Mouse (Mus musculus): ENCODE measurements at regions not wholly inside any gene's neighbourhood (a gene's known extent, or its start where the extent isn't known, plus 50 kb on each side); places are given as distances from the start of the nearest gene placed in this dataset.
A peak's percentile ranks its signal among the peaks of the same experiment; 100 is the strongest.

GRCm38 (mm10) chr2:159354247-159354646 is 559.6 kb downstream of the Dhx35 start:
- DNase-seq (ENCODE audit: low spot score in 2 of 2) = no peak

- DNase-seq (ENCODE audit: low spot score in 2 of 2) = no peak
Observed at GRCm38 (mm10) chr2:159356503-159356902, 561.9 kb downstream of the Dhx35 start.

GRCm38 (mm10) chr2:159361371-159361770 is 566.8 kb downstream of the Dhx35 start:
- DNase-seq (ENCODE audit: low spot score in 2 of 2) = no peak

- peak in 1 of 2 experiments; percentile 6 for DNase-seq (ENCODE audit: low spot score in 2 of 2)
Observed at GRCm38 (mm10) chr2:159392865-159393264, 598.3 kb downstream of the Dhx35 start.

- no peak for DNase-seq (ENCODE audit: low spot score in 2 of 2)
Observed at GRCm38 (mm10) chr2:159401421-159402100, 607.0 kb downstream of the Dhx35 start.

GRCm38 (mm10) chr2:159404940-159405339 is 610.3 kb downstream of the Dhx35 start:
- DNase-seq (ENCODE audit: low spot score in 2 of 2) = no peak

- DNase-seq (ENCODE audit: low spot score in 2 of 2) = no peak
Observed at GRCm38 (mm10) chr2:159414599-159414998, 620.0 kb downstream of the Dhx35 start.

- DNase-seq (ENCODE audit: low spot score in 2 of 2) = no peak
Observed at GRCm38 (mm10) chr2:159418371-159418940, 623.8 kb downstream of the Dhx35 start.

- peak in 1 of 2 experiments; percentile 17 for DNase-seq (ENCODE audit: low spot score in 2 of 2)
Observed at GRCm38 (mm10) chr2:159422281-159422937, 627.8 kb downstream of the Dhx35 start.

- DNase-seq (ENCODE audit: low spot score in 2 of 2) = peak; percentile 29 to 55
Observed at GRCm38 (mm10) chr2:159428201-159428600, 633.6 kb downstream of the Dhx35 start.

- DNase-seq (ENCODE audit: low spot score in 2 of 2) = no peak
Observed at GRCm38 (mm10) chr2:159430577-159431329, 636.1 kb downstream of the Dhx35 start.

GRCm38 (mm10) chr2:159438961-159439360 is 644.4 kb downstream of the Dhx35 start:
- no peak for DNase-seq (ENCODE audit: low spot score in 2 of 2)

- no peak for DNase-seq (ENCODE audit: low spot score in 2 of 2)
Observed at GRCm38 (mm10) chr2:159443581-159443980, 649.0 kb downstream of the Dhx35 start.

GRCm38 (mm10) chr2:159446434-159446833 is 651.8 kb downstream of the Dhx35 start:
- DNase-seq (ENCODE audit: low spot score in 2 of 2) = no peak

GRCm38 (mm10) chr2:159446886-159447285 is 652.3 kb downstream of the Dhx35 start:
- no peak for DNase-seq (ENCODE audit: low spot score in 2 of 2)

- no peak for DNase-seq (ENCODE audit: low spot score in 2 of 2)
Observed at GRCm38 (mm10) chr2:159448976-159449375, 654.4 kb downstream of the Dhx35 start.

- no peak for DNase-seq (ENCODE audit: low spot score in 2 of 2)
Observed at GRCm38 (mm10) chr2:159451439-159451838, 656.8 kb downstream of the Dhx35 start.

- DNase-seq (ENCODE audit: low spot score in 2 of 2) = no peak
Observed at GRCm38 (mm10) chr2:159481399-159482080, 686.9 kb downstream of the Dhx35 start.

- DNase-seq (ENCODE audit: low spot score in 2 of 2) = peak in 1 of 2 experiments; percentile 5
Observed at GRCm38 (mm10) chr2:159491090-159491489, 696.5 kb downstream of the Dhx35 start.

- no peak for DNase-seq (ENCODE audit: low spot score in 2 of 2)
Observed at GRCm38 (mm10) chr2:159498691-159499090, 704.1 kb downstream of the Dhx35 start.

GRCm38 (mm10) chr2:159501039-159501438 is 706.4 kb downstream of the Dhx35 start:
- no peak for DNase-seq (ENCODE audit: low spot score in 2 of 2)

- no peak for DNase-seq (ENCODE audit: low spot score in 2 of 2)
Observed at GRCm38 (mm10) chr2:159519066-159519465, 724.5 kb downstream of the Dhx35 start.
